Mouse (Mus musculus) heart, adult 8-10 months (tissue): Measurements from ENCODE around the gene Pdzd2. TPM values are rescaled to one million over a fixed set of nuclear protein-coding genes. Genes with fewer than 3 reads are reported as not detected.

Source experiments
- DNase-seq: peaks from one replicate; pipeline ENCODE4 v3.0.0; 2022; ENCODE audit warnings: low spot score
- total RNA-seq, 4 experiments: library from RNA; stranded (reverse); gene quantifications; 2 replicates each; pipeline ENCODE4 v1.2.4; 2022

Pdzd2 gene
- total RNA-seq, 4 experiments from 2014 or later = 65.7 to 97.5 (median 80.6) TPM

DNA sequence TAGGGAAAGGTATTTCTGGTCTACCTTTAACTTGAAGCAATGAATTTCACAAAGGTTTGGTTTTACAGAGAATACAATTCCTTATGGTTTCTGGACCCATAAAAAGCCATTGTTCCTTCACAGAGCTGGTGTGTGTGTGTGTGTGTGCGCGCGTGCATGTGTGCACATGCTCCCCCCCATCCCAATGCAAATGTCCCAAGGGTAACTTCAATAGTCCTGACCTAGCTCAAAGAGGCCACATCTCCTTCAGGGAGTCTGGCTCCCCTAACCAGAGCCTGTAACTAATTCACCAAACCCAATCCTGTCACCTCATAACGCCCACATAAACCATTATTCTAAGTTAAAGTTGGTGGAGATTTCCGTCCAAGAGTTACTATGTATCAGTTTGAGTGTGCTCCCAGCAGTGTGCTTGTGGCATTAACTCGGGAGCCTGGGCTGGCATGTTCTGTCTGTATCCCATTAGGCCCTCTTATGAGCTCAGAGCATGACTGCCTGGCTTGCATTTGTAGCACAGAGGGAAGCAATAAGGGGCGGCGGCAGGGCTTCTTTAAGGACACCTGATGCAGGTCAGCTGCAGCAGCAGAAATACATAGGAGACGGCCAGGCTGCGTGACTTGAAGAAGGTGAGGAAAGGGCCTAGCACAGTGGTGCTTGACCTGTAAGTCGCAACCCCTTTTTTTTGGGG, 200.0 kb downstream of the Pdzd2 start:
- DNase-seq = no peak

DNA sequence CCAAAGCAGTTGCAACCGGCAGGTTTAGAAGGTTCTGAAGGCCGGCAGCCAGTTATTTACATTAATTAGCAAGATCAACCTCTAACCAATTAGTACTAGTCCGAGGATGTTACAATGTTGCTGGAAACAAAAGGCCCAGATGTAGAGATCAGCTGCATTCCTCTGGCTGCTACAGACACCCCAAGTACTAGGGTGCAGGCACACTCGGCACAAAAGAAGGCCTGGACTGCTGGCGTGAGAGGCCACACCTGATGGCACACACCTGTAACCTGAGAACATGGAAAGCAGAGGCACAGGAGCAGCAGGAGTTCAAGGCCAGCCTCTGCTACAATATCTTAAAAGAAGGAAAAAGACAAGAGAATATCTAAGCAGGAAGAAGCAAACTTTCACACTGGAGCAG, 206.5 kb downstream of the Pdzd2 start:
- no peak for DNase-seq

DNA sequence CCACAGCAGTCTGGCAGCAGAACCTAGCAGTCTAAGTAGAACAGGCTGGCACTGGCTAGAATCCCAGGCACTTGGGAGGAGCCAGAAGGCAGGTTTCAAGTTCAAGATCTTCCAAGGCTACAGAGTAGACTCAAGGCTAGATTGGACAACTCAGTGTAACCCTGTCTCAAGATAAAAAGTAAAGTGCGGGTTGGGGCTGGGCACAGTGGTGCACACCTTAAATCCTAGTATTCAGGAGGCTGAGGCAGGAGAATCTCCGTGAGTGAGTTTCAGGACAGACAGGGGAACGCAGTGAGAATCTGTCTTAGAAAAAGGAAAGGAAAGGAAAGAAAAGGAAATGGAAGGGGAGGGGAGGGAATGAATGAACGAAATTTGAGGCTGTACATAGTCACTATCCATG, 207.2 kb downstream of the Pdzd2 start:
- no peak for DNase-seq

DNA sequence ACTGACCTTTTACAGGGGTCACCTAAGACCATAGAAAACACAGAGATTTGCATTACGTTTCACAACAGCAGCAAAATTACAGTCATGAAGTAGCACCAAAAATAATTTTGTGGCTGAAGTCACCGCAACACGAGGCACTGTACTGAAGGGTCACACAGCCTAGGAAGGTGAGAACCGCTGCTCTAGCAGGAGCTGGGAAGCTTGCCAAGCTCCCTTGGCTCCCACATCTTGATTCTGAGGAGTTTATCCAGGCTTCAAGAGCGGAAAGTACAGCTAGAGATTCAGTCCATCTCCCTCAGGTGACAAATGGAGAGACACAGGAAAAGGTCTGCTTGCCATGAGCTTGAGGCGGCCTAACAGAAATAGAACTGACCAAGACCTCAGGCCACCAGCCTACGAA, 216.9 kb downstream of the Pdzd2 start:
- DNase-seq = no peak

DNA sequence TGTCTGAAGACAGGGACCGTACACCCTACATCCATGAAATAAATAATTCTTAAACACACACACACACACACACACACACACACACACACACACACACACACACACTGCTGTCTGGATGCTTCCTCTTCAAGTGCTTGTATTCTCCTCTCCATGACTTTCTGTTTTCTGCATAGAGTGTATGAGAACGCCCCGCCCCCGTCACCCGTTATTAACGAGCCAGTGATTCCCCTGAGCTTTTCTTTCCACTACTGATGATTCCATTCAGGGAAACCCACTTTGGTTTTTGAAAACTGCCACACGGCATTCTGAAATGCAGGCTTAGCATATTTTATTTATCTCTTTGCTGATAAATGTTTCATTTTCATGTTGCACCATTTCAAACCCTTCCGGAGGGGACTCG, 219.4 kb downstream of the Pdzd2 start:
- no peak for DNase-seq

DNA sequence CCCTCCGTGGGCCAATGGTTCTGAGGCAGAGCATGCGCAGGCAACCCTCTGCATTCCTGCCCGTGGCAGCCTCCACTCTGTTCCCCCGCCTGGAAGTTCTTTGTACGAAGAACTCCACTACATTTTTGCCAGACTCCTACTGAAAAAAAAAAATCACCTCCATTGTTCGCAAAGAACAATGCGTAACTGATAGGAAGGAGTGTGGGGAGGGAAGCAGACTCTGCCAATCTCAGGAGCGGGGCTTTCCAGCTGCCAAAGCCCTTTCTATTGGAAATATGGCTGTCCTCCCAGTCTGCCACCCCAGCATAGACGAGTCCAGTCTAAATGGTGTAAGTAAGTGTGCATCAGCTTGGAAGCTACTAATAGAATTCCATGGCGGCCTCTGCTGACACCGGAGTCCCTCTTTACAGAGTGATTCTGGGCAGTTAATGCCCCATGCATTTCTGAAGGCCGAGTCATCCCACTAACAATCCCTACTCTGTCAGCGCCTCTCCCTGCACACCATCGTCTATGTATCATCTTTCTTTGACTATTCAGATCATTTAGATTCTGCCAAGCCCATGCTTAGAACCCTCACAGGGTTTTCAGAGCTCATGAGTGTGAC, 221.3 kb downstream of the Pdzd2 start:
- DNase-seq = no peak

DNA sequence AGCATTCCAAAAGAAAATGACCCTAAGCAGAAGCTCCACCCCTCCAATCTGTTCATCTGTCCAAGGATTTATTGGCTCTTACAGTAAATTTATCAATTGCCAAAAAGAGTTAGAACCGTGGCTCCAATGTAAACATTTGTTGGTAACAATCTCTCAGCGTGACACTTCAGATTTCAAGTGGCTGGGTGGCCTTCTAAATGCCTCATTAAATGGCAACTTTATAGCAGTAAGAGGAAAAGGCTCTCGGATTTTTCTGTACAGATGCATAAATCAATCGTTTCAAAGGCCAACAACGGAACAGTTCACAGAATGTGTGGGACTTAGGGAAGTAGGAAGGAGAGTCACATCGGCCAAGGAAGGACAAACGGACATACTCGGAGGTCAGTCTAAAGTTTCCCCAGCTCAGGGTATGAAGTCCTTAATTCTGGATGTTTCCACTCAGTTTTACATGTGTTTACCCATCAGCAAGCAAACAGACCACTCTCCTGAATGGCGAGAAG, 222.4 kb downstream of the Pdzd2 start:
- DNase-seq = no peak

DNA sequence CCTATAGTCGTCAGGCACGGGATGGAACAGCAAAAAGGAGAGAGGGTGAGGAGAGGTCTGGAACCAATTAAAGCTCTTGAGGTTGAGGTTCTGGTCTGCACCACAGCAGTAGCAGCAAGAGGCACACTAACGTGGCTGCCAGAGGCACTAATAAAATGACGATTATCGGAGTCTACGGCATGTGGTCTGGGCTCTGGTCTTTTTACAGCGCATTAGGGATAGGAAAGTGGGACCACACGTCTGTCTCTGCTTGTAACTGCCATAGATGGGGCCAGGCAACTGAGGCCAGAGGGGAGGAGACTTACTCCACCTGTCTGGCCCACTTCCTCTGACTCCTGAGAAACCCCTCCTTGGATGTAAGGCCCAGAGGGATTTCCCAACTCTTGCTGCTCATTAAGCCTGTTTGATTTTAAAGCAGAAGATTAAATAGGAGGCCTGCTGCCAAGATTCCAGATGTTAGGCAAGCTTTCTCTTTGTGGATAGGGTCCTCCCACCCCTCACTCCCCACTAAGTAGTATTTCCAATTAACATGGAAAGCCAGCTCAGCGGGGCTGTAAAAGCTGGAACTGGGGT, 224.4 kb downstream of the Pdzd2 start:
- no peak for DNase-seq

DNA sequence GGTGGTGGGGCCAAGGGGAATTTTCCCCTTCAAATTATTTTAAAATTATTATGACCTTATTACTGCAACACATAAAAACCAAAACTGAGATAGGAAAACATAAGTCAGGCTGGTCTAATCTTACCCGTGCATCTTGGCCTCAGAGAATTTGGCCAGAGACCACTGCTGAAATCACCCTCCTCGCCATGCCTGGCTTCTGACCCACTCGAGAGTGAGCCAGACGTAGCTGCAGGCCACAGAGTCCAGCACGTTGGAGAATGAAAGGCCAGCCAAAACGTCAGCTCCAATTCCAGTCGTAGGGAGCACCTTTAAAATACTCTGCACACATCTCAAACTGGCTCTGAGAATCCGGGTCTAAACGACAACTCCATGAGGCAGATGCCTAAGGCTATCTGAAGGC, 226.2 kb downstream of the Pdzd2 start:
- DNase-seq = no peak

DNA sequence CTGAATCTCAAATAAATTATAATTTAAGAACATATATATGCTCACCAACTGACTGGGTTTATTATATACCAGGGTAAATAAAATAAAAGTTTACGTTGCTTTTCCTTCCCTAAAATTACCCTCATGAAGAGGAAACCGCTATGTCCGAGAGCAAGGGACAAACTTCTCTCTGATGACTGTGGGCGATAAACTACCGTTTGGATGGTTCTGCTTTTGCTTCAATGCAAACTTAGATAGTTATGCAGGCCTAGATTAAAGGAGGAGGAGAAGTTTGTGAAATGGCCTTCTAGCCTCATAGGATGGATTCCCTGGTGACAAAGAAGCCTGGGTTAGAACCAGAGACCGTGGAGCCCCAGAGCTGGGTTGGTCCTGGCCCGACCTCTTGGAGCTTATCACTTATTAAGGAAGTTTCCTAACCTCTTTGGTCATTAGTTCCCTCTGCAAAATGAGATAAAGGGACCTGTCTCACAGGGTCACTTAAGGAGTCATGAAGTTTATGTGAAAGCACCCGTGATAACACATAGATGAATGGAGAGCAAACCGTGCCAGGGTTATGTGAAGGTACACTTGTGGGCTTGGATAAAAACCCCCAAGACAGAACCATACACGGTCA, 230.9 kb downstream of the Pdzd2 start:
- DNase-seq = no peak

DNA sequence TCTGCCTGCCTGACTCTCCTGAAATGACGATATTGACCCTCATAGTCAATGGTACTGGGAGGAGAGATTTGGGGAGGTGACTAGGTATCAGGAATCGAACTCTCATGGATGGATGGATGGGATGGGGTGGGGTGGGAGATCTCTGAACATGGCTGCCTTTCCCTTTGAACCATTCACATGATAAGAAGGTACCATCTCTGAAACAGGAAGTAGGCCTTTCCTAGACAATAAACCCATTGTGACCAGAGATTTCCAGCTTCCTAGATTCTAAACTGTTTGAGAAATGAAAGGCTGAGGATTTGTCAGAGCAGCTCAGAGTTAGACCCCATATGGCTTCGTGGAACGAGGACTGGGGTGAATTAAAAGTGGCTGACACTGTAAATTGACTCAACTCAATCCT, 232.2 kb downstream of the Pdzd2 start:
- DNase-seq = no peak

DNA sequence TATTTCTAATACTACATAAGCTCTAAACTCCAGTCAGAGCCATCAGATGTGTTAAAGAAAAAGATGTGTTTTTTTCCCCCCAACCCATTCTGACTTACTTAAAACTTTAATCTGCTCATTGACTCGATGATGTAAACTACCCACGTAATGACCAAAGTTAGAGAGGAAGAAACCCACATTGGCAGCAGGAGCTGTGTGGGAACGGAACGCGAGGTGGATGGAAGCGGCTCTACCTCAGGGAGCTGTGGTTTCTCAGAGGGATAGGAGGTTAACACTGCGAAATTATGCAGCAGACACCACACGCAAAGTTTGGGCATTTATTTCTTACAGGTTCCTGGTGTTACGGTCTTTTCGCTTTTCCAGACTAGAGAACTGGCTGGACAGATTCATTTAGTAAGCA, 233.2 kb downstream of the Pdzd2 start:
- no peak for DNase-seq

DNA sequence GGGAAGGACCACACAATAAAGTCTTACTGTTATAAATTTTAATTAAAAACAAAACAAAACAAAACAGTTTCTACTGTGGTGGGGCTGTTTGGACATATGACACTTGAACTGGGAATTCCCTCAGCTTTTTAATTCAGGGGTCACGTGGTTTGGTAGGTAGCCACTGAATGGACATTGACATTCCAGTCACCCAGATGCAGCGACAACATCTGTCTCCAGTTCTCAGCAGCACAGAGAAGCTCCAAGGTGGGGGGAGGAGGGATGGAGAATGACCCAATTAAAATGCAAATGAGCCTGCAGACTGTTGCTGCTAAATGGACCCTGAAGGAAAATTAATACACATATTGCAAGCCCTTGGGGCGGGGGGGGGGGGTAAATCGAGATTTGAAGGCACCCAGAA, 233.6 kb downstream of the Pdzd2 start:
- no peak for DNase-seq

DNA sequence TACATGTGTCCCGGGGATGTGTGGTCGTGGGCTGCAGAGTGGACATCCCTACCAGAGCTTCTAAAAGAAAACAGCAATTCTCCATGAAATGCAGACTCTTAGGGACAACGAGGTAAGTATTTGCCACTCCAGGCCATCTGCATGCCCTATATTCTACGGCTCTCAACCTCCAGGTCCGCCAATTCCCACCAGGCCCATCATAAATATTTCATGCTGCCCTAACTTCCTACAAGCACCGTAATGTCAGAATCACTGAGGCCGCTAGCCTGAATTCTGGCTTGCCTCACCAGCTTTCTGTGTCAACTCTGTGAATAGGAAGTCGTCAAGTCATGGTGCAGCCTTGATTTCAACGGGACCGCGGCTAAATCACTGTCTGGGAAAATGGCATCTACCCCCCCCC, 234.2 kb downstream of the Pdzd2 start:
- DNase-seq = no peak

DNA sequence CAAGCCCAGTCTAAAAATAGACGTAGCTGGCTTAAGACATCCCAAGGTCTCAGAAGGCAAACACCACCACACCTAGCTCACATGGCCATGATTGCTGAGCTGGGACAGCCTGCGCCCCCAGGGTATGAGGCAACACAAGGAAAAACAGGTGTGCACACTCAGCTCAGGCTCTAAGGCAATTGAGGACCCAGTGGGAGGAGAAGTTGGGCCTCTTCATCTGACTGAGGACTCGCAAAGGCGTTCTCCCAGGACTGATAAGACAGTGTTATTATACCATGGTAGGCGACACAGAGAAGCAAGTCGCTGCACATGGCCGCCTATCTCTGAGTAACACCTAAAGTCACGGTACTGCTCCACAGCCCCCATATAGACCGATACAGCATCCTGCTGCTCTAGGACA, 235.8 kb downstream of the Pdzd2 start:
- no peak for DNase-seq

DNA sequence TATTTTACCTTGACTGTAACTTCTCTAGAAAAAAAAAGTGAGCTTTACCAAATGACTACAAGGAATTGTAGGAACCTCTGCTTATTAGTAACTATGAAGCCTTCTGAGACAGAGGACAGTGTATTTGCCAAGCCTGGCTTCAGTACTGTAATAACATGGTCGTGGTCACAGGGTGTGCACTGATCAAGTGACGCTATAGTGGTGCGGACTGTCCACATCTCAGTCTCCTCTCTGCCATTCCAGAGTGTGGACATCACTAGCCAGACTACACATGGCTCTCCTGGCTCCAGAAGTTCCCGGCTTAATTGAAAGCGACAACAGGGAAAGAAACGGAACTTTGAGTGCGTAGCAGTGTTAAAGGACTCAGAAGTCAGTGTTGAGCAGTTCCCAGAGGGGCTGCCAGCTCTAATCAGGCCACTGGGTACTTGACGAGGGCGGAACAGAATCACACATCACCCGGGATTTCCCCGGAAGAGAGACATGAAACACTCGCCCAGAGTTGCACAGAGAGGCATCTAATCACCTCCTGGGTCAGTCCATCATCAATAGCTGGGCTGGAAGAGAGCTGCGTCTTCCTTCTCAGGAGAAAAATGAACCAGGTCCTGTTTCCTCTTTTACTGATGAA, 237.7 kb downstream of the Pdzd2 start:
- no peak for DNase-seq

DNA sequence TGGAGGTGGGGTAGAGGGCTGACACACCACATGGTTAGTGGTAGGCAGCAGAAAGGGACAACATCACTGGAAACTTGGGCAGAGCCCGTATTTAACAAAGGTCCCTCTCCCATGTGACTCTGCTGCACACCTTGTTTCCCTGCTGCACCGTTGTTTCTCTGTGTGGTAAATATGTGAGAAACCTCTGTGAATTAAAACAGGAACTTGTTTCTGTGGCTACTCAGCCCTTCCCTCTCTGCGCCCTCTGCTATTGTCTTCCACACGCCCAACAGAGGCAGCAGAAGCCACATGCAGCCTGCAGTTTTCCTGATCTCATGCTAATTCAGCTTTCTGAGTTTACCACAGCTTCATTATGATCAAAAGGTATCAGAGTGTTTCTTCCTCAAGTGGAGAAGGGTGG, 239.1 kb downstream of the Pdzd2 start:
- no peak for DNase-seq

DNA sequence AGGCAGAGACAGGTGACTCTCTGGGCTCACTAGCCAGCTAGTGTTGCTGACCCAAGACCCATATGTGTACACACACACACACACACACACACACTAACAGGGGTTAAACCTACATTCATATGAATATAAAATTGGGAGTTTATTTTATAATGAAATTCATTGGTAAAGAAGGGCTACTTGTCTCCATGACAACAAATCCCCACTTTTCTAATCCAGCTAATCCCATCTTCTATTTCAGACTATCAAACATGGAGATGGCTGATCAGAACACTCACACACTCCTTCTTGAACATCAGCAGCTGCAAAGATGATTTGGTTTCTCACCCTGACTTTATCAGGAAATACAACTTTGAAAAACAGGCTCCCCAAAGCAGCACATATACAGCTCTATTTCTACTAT, 245.6 kb downstream of the Pdzd2 start:
- DNase-seq = no peak

DNA sequence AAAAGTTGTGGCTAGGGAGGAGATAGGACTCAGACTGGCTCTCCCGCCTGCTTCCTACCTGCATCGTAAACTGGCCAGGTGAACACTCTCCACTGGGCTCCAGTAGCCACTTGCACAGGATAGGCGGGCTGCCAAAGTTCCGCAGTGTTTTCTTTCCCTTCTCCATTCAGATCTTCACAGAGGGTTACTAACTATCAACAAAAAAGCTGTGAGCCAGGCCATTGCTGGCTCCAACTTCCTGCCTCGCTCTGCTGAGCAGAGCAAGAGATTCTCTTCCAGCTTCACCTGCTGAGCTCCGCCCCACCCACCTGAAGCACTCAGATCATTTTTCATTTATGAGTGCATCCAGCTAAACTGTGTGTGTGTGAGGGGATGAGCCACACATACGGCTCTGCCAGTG, 246.5 kb downstream of the Pdzd2 start:
- DNase-seq = no peak

DNA sequence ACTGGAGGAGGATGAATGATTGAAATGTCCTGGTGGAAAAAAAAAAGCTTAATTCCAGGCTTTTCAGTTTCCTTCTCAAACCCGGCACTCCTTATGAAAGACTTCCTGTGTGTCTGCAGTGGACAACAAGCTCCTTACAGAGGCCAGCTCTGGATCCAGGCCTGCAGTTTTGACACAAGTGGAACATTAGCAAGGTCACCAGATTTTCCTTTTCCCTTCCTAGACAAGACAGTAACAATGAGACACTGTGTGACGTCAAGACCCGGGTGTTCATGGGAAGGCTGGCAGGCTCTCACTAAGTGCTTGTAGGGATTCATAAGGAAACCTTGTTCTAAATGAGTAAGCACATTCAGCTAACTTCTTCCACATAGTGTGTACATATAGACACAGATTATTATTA, 248.8 kb downstream of the Pdzd2 start:
- DNase-seq = peak; percentile 84

DNA sequence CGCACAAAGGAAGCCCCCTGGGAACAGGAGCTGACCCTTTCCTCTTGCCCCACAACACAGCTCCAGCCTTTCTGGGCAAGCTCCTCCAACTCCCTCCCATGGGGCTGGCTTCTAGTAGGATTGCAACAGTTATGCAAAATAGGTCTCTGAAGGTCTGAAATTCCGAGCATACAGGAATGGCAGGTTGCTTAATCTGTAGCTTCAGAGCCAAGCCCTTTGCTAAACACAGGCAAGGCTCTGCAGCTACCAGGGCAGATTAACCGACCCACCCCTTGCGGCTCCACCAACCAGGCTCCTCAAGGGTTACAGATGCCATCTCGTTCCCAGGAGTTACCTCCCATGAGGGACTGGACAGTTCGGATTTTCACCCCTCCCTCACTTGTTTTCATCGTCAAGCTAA, 249.2 kb downstream of the Pdzd2 start:
- DNase-seq = no peak

DNA sequence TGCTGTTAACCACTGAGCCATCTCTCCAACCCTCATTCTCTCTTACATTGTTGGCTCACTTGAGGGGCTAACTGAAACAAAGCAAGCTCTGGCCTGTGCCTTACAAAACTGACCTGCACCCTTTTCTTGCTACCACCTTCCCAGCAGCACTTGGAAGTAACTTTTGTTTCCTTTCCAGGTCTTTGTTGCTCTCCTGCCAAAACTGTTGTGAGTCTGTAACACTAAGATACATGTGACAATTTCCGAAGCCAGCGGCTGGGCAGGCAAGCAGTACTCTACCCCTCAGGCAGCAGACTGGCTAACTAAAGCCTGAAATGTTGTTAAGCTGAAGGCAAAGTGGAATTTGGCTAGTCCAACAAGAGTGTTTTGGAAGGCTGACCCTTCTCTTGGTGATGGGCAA, 251.4 kb downstream of the Pdzd2 start:
- DNase-seq = no peak

DNA sequence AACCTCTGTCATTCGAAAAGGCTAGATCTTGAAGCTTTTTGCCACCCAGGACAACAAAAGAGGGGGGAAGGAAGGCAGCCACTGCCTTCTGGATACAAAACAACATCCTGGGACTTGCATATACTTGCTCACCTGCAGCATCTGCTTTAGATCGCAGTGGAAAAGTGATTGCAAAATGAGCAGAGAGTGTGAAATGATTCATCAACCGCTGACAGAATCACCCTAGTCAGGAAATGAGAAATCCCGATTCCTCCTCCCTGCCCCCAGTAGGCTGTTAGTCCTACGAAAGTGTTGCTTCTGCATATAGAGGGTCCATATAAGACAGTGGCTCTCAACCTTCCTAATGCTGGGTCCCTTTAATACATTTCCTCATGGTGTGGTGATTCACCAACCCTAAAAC, 258.5 kb downstream of the Pdzd2 start:
- no peak for DNase-seq
